Mouse (Mus musculus): ENCODE data around the gene Nr1h2. TPM values are rescaled to one million over a fixed set of nuclear protein-coding genes. Genes with fewer than 3 reads are reported as not detected.

Nr1h2 gene
- polyA plus RNA-seq, 1 experiment, result 67.6 TPM

GRCm38 (mm10) chr7:44588338-44588737, 34.6 kb upstream of the Nr1h2 start:
- Histone ChIP-seq H3K27ac (ENCODE audit: insufficient read depth, low read length) (no peak overlapping the region), H3K4me1 (ENCODE audit: control insufficient read depth, insufficient read depth, low read length) (no peaks in the 10 kb centered on the region), H3K9ac (ENCODE audit: low read depth, poor library complexity, severe bottlenecking) (peak overlapping the region; percentile 33)

DNA sequence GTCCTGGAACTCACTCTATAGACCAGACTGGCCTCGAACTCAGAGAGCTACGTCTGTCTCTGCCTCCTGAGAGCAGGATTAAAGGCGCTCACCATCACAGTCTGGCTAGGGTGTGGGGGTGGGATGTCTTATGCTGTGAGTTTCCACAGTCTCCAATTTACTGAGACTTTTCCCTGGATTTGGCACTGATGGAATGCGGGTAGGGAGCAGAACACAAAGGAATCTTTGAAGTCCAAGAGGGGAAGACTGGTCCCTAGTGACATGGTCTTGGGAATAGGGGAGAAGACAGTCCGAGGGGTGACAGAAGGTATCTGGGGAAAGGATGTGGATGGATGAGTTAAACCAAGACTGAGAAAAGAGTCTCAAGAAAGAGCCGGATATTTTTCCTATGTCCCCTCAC, 33.9 kb upstream of the Nr1h2 start:
- Histone ChIP-seq H3K9ac (ENCODE audit: low read depth, poor library complexity, severe bottlenecking) (peak overlapping the region; percentile 33), H3K36me3 (ENCODE audit: control insufficient read depth, insufficient read depth, low read length, poor library complexity, severe bottlenecking) (no peaks in the 10 kb centered on the region), H3K4me3 (ENCODE audit: low read depth, low read length) (peak overlapping the region; percentile 53), H3K4me1 (ENCODE audit: control insufficient read depth, insufficient read depth, low read length) (no peaks in the 10 kb centered on the region), H3K9me3 (replicated peaks; ENCODE audit: control insufficient read depth, insufficient read depth, low read length, poor library complexity, severe bottlenecking) (no peaks in the 10 kb centered on the region), H3K27ac (ENCODE audit: insufficient read depth, low read length) (no peak overlapping the region), H3K27me3 (ENCODE audit: control insufficient read depth, insufficient read depth, low read length, poor library complexity, severe bottlenecking) (no peaks in the 10 kb centered on the region)
- TF ChIP-seq CTCF (IDR thresholded peaks at IDR 0.05; ENCODE audit: low read depth, low read length) (no peak), EP300 (IDR thresholded peaks at IDR 0.05; ENCODE audit: insufficient read depth, low read depth, low read length) (no peak), POLR2A (IDR thresholded peaks at IDR 0.05; ENCODE audit: insufficient read depth, low read length) (no peak)

More at GRCm38 (mm10) chr7:44588338-44588737, 34.6 kb upstream of the Nr1h2 start:
- Histone ChIP-seq H3K9me3 (replicated peaks; ENCODE audit: control insufficient read depth, insufficient read depth, low read length, poor library complexity, severe bottlenecking) (no peaks in the 10 kb centered on the region), H3K4me3 (ENCODE audit: low read depth, low read length) (peak overlapping the region; percentile 76), H3K36me3 (ENCODE audit: control insufficient read depth, insufficient read depth, low read length, poor library complexity, severe bottlenecking) (no peaks in the 10 kb centered on the region), H3K27me3 (ENCODE audit: control insufficient read depth, insufficient read depth, low read length, poor library complexity, severe bottlenecking) (no peaks in the 10 kb centered on the region)
- TF ChIP-seq EP300 (IDR thresholded peaks at IDR 0.05; ENCODE audit: insufficient read depth, low read depth, low read length) (no peak), POLR2A (IDR thresholded peaks at IDR 0.05; ENCODE audit: insufficient read depth, low read length) (no peak), CTCF (IDR thresholded peaks at IDR 0.05; ENCODE audit: low read depth, low read length) (no peak)

GRCm38 (mm10) chr7:44586930-44587329, 33.2 kb upstream of the Nr1h2 start:
- TF ChIP-seq POLR2A (IDR thresholded peaks at IDR 0.05; ENCODE audit: insufficient read depth, low read length) (no peak), CTCF (IDR thresholded peaks at IDR 0.05; ENCODE audit: low read depth, low read length) (no peak), EP300 (IDR thresholded peaks at IDR 0.05; ENCODE audit: insufficient read depth, low read depth, low read length) (no peak)
- H3K4me3 ChIP-seq (ENCODE audit: low read depth, low read length), result peak overlapping the region; percentile 53
- H3K36me3 ChIP-seq (ENCODE audit: control insufficient read depth, insufficient read depth, low read length, poor library complexity, severe bottlenecking), result no peaks in the 10 kb centered on the region
- no peaks in the 10 kb centered on the region for H3K9me3 ChIP-seq (replicated peaks; ENCODE audit: control insufficient read depth, insufficient read depth, low read length, poor library complexity, severe bottlenecking)
- no peaks in the 10 kb centered on the region for H3K27me3 ChIP-seq (ENCODE audit: control insufficient read depth, insufficient read depth, low read length, poor library complexity, severe bottlenecking)
- H3K27ac ChIP-seq (ENCODE audit: insufficient read depth, low read length), result no peak overlapping the region
- no peaks in the 10 kb centered on the region for H3K4me1 ChIP-seq (ENCODE audit: control insufficient read depth, insufficient read depth, low read length)
- peak overlapping the region; percentile 33; the same call in 1 of the 2 replicates for H3K9ac ChIP-seq (ENCODE audit: low read depth, poor library complexity, severe bottlenecking)

DNA sequence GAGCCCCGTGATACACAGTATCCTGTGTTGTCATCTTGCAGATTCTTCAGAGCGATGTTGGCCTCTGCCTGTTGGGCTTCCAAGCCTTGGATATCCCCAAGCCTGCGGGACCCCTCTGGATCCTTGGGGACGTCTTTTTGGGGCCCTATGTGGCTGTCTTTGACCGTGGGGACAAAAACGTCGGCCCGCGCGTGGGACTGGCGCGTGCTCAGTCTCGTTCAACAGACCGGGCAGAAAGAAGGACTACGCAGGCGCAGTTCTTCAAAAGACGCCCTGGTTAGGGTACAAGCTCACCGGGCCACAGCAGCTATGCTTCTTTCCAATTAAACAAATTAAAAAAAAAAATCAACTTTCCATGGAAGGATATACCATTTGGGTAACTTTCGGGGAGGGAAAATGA, 32.8 kb upstream of the Nr1h2 start:
- peak overlapping the region; percentile 13 for H3K4me3 ChIP-seq (ENCODE audit: low read depth, low read length)
- H3K36me3 ChIP-seq (ENCODE audit: control insufficient read depth, insufficient read depth, low read length, poor library complexity, severe bottlenecking), result no peaks in the 10 kb centered on the region
- H3K9me3 ChIP-seq (replicated peaks; ENCODE audit: control insufficient read depth, insufficient read depth, low read length, poor library complexity, severe bottlenecking), result no peaks in the 10 kb centered on the region
- TF ChIP-seq EP300 (IDR thresholded peaks at IDR 0.05; ENCODE audit: insufficient read depth, low read depth, low read length), result no peak
- no peak for TF ChIP-seq CTCF (IDR thresholded peaks at IDR 0.05; ENCODE audit: low read depth, low read length)
- no peak for TF ChIP-seq POLR2A (IDR thresholded peaks at IDR 0.05; ENCODE audit: insufficient read depth, low read length)
- H3K4me1 ChIP-seq (ENCODE audit: control insufficient read depth, insufficient read depth, low read length), result no peaks in the 10 kb centered on the region
- 0 out of 2 replicates have a peak overlapping the region, but pooled peaks have one; percentile 37 for H3K9ac ChIP-seq (ENCODE audit: low read depth, poor library complexity, severe bottlenecking)
- no peaks in the 10 kb centered on the region for H3K27me3 ChIP-seq (ENCODE audit: control insufficient read depth, insufficient read depth, low read length, poor library complexity, severe bottlenecking)
- no peak overlapping the region for H3K27ac ChIP-seq (ENCODE audit: insufficient read depth, low read length)

DNA sequence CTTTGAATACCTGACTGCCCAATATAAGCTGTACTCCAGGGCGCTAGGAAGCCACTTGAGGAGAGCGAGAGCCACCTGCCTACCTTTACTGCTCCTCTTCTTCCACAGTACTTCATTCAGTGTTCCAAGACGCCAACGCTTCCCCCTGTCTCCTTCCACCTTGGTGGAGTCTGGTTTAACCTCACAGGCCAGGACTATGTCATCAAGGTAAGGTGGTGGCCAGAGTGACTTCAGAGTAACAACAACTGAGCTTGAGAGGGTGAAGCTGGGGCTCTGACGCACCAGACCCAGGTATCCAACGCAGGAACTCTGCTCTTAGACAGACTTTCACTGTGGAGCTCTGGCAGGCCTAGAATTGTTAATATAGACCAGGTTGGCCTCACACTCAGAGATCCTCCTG, 31.9 kb upstream of the Nr1h2 start:
- H3K4me3 ChIP-seq (ENCODE audit: low read depth, low read length), result no peak overlapping the region
- H3K27me3 ChIP-seq (ENCODE audit: control insufficient read depth, insufficient read depth, low read length, poor library complexity, severe bottlenecking), result no peaks in the 10 kb centered on the region

DNA sequence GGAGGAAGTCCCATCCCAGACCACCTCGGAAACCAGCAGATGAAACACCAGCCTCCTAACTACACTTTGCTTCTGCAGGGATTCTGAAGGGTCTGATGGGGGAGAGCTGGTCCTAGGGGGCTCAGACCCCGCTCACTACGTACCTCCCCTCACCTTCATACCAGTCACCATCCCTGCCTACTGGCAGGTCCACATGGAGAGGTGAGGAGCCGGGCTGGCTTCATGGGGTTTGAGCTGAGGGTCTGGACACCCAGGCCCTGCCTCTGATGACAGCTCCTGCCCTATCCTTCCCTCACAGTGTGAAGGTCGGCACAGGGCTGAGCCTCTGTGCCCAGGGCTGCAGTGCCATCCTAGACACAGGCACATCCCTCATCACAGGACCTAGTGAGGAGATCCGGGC, 31.2 kb upstream of the Nr1h2 start:
- Histone ChIP-seq H3K36me3 (ENCODE audit: control insufficient read depth, insufficient read depth, low read length, poor library complexity, severe bottlenecking) (no peaks in the 10 kb centered on the region), H3K9ac (ENCODE audit: low read depth, poor library complexity, severe bottlenecking) (no peak overlapping the region), H3K4me1 (ENCODE audit: control insufficient read depth, insufficient read depth, low read length) (no peaks in the 10 kb centered on the region), H3K27me3 (ENCODE audit: control insufficient read depth, insufficient read depth, low read length, poor library complexity, severe bottlenecking) (no peaks in the 10 kb centered on the region), H3K9me3 (replicated peaks; ENCODE audit: control insufficient read depth, insufficient read depth, low read length, poor library complexity, severe bottlenecking) (no peaks in the 10 kb centered on the region), H3K27ac (ENCODE audit: insufficient read depth, low read length) (no peak overlapping the region), H3K4me3 (ENCODE audit: low read depth, low read length) (no peak overlapping the region)
- TF ChIP-seq EP300 (IDR thresholded peaks at IDR 0.05; ENCODE audit: insufficient read depth, low read depth, low read length) (no peak), CTCF (IDR thresholded peaks at IDR 0.05; ENCODE audit: low read depth, low read length) (no peak), POLR2A (IDR thresholded peaks at IDR 0.05; ENCODE audit: insufficient read depth, low read length) (no peak)

More for the DNA sequence above, 31.9 kb upstream of the Nr1h2 start:
- no peak for TF ChIP-seq EP300 (IDR thresholded peaks at IDR 0.05; ENCODE audit: insufficient read depth, low read depth, low read length)
- H3K9ac ChIP-seq (ENCODE audit: low read depth, poor library complexity, severe bottlenecking), result no peak overlapping the region
- no peak overlapping the region for H3K27ac ChIP-seq (ENCODE audit: insufficient read depth, low read length)
- H3K36me3 ChIP-seq (ENCODE audit: control insufficient read depth, insufficient read depth, low read length, poor library complexity, severe bottlenecking), result no peaks in the 10 kb centered on the region
- no peaks in the 10 kb centered on the region for H3K9me3 ChIP-seq (replicated peaks; ENCODE audit: control insufficient read depth, insufficient read depth, low read length, poor library complexity, severe bottlenecking)
- no peaks in the 10 kb centered on the region for H3K4me1 ChIP-seq (ENCODE audit: control insufficient read depth, insufficient read depth, low read length)

All from ES-Bruce4 (cell line).